Mouse (Mus musculus) bone marrow, adult 2 months (tissue): Measurements from ENCODE around the gene Elmo1. TPM values are rescaled to one million over a fixed set of nuclear protein-coding genes. Genes with fewer than 3 reads are reported as not detected.

Source experiments
- H3K27ac ChIP-seq: fragments of 200-500 bp; 2 replicates; pipeline ENCODE4 v1.5.1; 2012; ENCODE audit warnings: low read depth, mild to moderate bottlenecking, control low read depth, inconsistent platforms, low read length; ENCODE audit not compliant: control insufficient read depth, poor library complexity, insufficient read depth
- H3K4me1 ChIP-seq: fragments of 200-500 bp; 2 replicates; pipeline ENCODE4 v1.6.1; 2011; ENCODE audit warnings: low read length; ENCODE audit not compliant: control insufficient read depth, insufficient read depth
- H3K4me3 ChIP-seq: fragments of 200-500 bp; replicated peaks from 2 replicates; pipeline ENCODE3; 2011; ENCODE audit warnings: mild to moderate bottlenecking, low read depth, low read length, control low read depth; ENCODE audit not compliant: control insufficient read depth
- CTCF ChIP-seq: fragments of 200-500 bp; IDR thresholded peaks from 2 replicates; pipeline ENCODE4 v1.5.1; 2011; ENCODE audit warnings: low read length, control low read depth; ENCODE audit not compliant: control insufficient read depth, insufficient read depth
- POLR2A ChIP-seq: fragments of 200-500 bp; IDR thresholded peaks from 2 replicates; pipeline ENCODE4 v1.6.1; 2011; ENCODE audit warnings: low read depth, mild to moderate bottlenecking, control low read depth, low read length, borderline replicate concordance; ENCODE audit not compliant: control insufficient read depth
- WGBS: fragments of 180-500 bp; shearing (Covaris S2); methylation state at CpG from one replicate; pipeline ENCODE4 v1.1.7; 2018; 5-methylcytosine and 5-hydroxymethylcytosine counted together
- polyA plus RNA-seq: library from polyadenylated mRNA; stranded (reverse); fragments of >200 nt; gene quantifications from 2 replicates; pipeline ENCODE4 v1.2.4, GENCODE M21; 2011; ENCODE audit warnings: low replicate concordance; ENCODE audit not compliant: missing spikeins, insufficient read depth, insufficient read length

The Elmo1 gene
- polyA plus RNA-seq, 1 experiment: 13.2 TPM

- Histone ChIP-seq H3K4me1 (peaks cover 4% of the 10 kb centered on the region; the same call in 1 of the 2 replicates), H3K4me3 (peak overlapping the region; percentile 88), H3K27ac (peak overlapping the region; percentile 100)
- under 1% methylated on average over 90 of the region's 93 CpGs for WGBS
- peak; percentile 61; the same call in 1 of the 2 replicates for TF ChIP-seq POLR2A
- no peak for TF ChIP-seq CTCF
Observed at GRCm38 (mm10) chr13:20090711-20091603, 561 bp downstream of the Elmo1 start.

- 3% methylated on average over 10 of the region's 10 CpGs for WGBS
- TF ChIP-seq POLR2A: no peak
- no peak for TF ChIP-seq CTCF
- H3K4me1 ChIP-seq: peaks cover 4% of the 10 kb centered on the region; the same call in 1 of the 2 replicates
- H3K27ac ChIP-seq: peak overlapping the region; percentile 100
- H3K4me3 ChIP-seq: peak overlapping the region; percentile 88
Observed at GRCm38 (mm10) chr13:20091604-20091926, 1.2 kb downstream of the Elmo1 start.

GRCm38 (mm10) chr13:20092301-20092700 lies 1.9 kb downstream of the Elmo1 start:
- peaks cover 4% of the 10 kb centered on the region; the same call in 1 of the 2 replicates for H3K4me1 ChIP-seq
- 26% methylated on average over 3 of the region's 3 CpGs for WGBS
- no peak overlapping the region for H3K4me3 ChIP-seq
- peak overlapping the region; percentile 43; the same call in 1 of the 2 replicates for H3K27ac ChIP-seq
- TF ChIP-seq CTCF (no peak), POLR2A (no peak)

GRCm38 (mm10) chr13:20093307-20094045 lies 3.1 kb downstream of the Elmo1 start:
- peak overlapping the region; percentile 46 for H3K4me3 ChIP-seq
- H3K4me1 ChIP-seq: peaks cover 5% of the 10 kb centered on the region; the same call in 1 of the 2 replicates
- H3K27ac ChIP-seq: peak overlapping the region; percentile 73
- TF ChIP-seq POLR2A: peak; percentile 26; the same call in 1 of the 2 replicates
- no peak for TF ChIP-seq CTCF
- 8% methylated on average over 19 of the region's 19 CpGs for WGBS

GRCm38 (mm10) chr13:20094916-20095700 lies 4.7 kb downstream of the Elmo1 start:
- H3K4me1 ChIP-seq: peaks cover 6% of the 10 kb centered on the region; the same call in 1 of the 2 replicates
- 59% methylated on average over 4 of the region's 4 CpGs for WGBS
- TF ChIP-seq POLR2A: no peak
- TF ChIP-seq CTCF: no peak
- H3K4me3 ChIP-seq: no peak overlapping the region
- H3K27ac ChIP-seq: no peak overlapping the region

- 69% methylated on average over 5 of the region's 5 CpGs for WGBS
Observed at GRCm38 (mm10) chr13:20097006-20097617, 6.7 kb downstream of the Elmo1 start.

GRCm38 (mm10) chr13:20097934-20098593 lies 7.7 kb downstream of the Elmo1 start:
- H3K4me1 ChIP-seq: peaks cover 4% of the 10 kb centered on the region; the same call in 1 of the 2 replicates
- H3K4me3 ChIP-seq: no peak overlapping the region
- H3K27ac ChIP-seq: peak overlapping the region; percentile 27; the same call in 1 of the 2 replicates
- no peak for TF ChIP-seq POLR2A
- TF ChIP-seq CTCF: no peak
- 7% methylated on average over 5 of the region's 5 CpGs for WGBS

More at GRCm38 (mm10) chr13:20097006-20097617, 6.7 kb downstream of the Elmo1 start:
- peaks cover 6% of the 10 kb centered on the region; the same call in 1 of the 2 replicates for H3K4me1 ChIP-seq
- no peak overlapping the region; the same call in 1 of the 2 replicates for H3K27ac ChIP-seq
- H3K4me3 ChIP-seq: no peak overlapping the region
- TF ChIP-seq CTCF (no peak), POLR2A (no peak)
